Mouse (Mus musculus) embryonic fibroblast, embryonic 13.5 days (primary cell): ENCODE data around the gene Supt20. TPM values are rescaled to one million over a fixed set of nuclear protein-coding genes. Genes with fewer than 3 reads are reported as not detected.

Source experiments
- H3K27ac ChIP-seq: 2 replicates; pipeline ENCODE4 v1.5.1; 2012; ENCODE audit warnings: low read length, control low read depth, inconsistent platforms; ENCODE audit not compliant: insufficient read depth
- H3K4me1 ChIP-seq: 2 replicates; pipeline ENCODE4 v1.6.1; 2011; ENCODE audit warnings: low read length; ENCODE audit not compliant: control insufficient read depth, insufficient read depth
- H3K4me3 ChIP-seq: 2 replicates; pipeline ENCODE4 v1.5.1; 2011; ENCODE audit warnings: mild to moderate bottlenecking, control low read depth, low read length; ENCODE audit not compliant: insufficient read depth
- CTCF ChIP-seq: IDR thresholded peaks from 2 replicates; pipeline ENCODE4 v1.5.1; 2011; ENCODE audit warnings: mild to moderate bottlenecking, control low read depth, low read length, moderate library complexity, borderline replicate concordance; ENCODE audit not compliant: insufficient read depth
- POLR2A ChIP-seq: IDR thresholded peaks from 2 replicates; pipeline ENCODE4 v1.6.1; 2011; ENCODE audit warnings: low read depth, mild to moderate bottlenecking, control low read depth, low read length, moderate library complexity
- polyA plus RNA-seq: library from polyadenylated mRNA; stranded (reverse); fragments of >200 nt; gene quantifications from 2 replicates; pipeline ENCODE4 v1.2.4, GENCODE M21; 2011; ENCODE audit warnings: low read depth; ENCODE audit not compliant: missing spikeins, insufficient read length

Gene Supt20
- polyA plus RNA-seq, 1 experiment, result 121 TPM

DNA sequence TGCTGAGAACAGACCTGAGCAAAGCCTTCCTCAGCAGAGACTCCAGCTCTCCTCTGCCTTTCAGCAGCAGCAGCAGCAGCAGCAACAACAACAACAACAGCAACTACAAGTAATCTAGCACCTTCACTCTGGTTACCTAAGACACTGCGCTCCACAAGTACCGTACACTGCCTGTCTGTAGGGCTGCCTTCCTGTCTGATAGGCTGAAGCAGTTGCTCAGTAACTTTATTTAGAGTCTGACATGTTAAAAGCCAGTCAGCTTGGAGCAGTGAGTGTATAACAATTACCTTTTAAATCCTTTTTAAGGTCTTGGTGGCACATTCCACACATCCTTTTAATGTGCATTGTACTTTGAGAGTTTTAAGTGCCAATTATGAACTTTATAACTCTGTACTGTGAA is 35.0 kb downstream of the Supt20 start:
- Histone ChIP-seq H3K4me1 (no peaks in the 10 kb centered on the region), H3K27ac (no peak overlapping the region), H3K4me3 (no peak overlapping the region)
- TF ChIP-seq POLR2A, result no peak

DNA sequence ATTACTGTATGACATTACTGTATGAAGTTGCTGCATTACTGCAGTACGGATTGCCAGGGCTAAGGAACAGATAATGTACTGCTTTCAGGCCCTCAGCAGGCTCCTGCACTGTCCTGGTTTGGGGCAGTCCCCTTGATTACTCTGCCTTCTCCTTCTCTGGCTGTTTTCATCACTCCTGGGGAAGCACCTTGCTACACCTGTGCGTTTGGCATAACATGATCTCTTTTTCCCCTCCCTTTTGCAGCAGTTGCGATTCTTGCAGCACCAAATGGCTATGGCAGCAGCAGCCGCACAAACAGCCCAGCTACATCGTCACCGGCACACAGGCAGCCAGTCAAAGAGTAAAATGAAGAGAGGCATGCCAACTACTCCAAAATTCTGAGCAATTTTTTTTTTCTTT is 35.5 kb downstream of the Supt20 start:
- no peak overlapping the region for H3K4me3 ChIP-seq
- H3K27ac ChIP-seq, result no peak overlapping the region
- no peak for TF ChIP-seq CTCF
- no peak for TF ChIP-seq POLR2A
- H3K4me1 ChIP-seq, result peaks cover 4% of the 10 kb centered on the region; the same call in 1 of the 2 replicates

DNA sequence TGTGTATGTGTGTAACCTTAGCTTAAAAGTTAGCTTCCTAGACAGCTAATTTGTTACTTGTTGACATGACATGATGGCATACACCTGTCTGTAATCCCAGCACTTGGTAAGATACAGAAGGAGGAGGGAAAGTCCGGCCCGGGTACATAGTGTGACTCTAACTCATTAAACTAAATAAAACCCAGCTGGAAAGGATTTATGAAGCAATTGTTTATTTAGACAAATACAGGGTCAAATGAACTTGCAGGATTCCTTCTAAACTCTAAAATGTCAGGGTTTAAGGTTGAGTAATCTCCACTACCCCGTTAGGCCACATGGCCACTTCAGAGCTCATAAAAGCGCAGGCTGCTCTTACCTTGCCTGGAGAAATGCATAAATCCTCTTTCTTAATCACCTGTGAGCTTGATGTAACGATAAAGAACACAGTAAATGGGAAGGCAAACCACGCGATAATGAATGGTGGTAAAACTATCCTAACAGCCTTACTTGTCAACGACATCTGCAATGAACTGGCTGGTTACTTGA is 39.1 kb downstream of the Supt20 start:
- Histone ChIP-seq H3K4me1 (peaks cover 4% of the 10 kb centered on the region; the same call in 1 of the 2 replicates), H3K4me3 (no peak overlapping the region), H3K27ac (no peak overlapping the region)
- TF ChIP-seq CTCF (no peak), POLR2A (no peak)

DNA sequence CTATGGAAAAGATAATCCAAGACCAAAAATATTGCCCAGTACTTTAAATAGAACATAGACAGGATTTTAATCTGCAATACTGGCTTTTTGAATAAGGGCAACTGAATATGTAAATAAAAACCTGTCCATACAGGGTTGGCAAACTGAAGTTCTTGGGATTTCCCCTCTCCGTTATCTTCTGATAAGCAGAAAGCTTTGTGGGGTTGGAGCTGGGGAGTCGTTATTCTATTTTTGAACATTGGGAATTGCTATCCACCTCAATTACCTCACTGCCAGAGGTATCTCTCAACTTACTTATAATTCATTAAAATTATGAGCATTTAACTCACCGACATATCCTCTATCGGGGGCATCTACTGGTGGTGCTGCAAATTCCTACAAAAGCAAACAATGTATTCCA is 39.8 kb downstream of the Supt20 start:
- Histone ChIP-seq H3K4me3 (no peak overlapping the region), H3K27ac (no peak overlapping the region), H3K4me1 (peaks cover 4% of the 10 kb centered on the region; the same call in 1 of the 2 replicates)
- no peak for TF ChIP-seq CTCF
- no peak for TF ChIP-seq POLR2A

DNA sequence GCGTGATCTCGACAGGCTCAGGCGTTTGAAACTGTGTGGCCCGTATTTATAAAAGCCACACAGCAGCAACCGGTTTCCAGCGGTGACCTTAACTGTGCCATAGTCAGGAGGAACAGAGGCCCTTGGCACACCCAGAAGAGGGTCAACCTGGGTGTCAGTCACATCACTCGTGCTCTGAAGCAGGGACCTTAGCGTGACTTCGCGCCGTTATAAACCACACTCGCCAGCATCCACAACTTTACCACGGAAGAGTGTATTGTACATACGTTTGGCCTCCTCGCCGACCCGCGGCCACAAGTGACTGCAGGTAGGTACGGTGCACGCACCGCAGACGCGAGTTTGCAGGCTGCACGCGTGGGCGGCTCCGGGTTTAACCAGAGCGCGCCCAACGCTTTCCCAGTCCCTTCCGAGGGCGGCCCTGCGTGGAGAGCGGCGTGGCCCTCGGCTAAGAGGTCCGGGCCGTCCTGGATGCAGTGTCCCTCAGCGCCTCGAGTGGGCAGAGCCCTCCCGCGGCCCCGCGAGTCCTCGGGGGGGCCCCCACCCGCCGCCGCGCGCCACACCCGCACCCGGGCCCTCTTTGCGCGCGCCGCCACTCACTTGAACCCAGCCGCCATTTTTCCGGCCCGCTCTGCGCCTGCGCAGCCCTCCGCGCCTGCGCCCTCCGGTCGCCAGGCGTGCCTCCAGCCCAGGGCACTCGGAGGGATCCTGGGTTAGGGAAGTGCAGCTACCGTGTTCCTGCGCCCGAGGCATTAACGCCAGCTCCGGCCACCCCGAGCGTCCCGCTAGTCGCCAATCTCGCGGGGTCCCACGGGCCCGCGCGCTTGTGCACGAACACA is 42.0 kb downstream of the Supt20 start:
- peak overlapping the region; percentile 95 for H3K27ac ChIP-seq
- peaks cover 4% of the 10 kb centered on the region; the same call in 1 of the 2 replicates for H3K4me1 ChIP-seq
- TF ChIP-seq POLR2A (peak; percentile 90), CTCF (no peak)
- H3K4me3 ChIP-seq, result peak overlapping the region; percentile 81

DNA sequence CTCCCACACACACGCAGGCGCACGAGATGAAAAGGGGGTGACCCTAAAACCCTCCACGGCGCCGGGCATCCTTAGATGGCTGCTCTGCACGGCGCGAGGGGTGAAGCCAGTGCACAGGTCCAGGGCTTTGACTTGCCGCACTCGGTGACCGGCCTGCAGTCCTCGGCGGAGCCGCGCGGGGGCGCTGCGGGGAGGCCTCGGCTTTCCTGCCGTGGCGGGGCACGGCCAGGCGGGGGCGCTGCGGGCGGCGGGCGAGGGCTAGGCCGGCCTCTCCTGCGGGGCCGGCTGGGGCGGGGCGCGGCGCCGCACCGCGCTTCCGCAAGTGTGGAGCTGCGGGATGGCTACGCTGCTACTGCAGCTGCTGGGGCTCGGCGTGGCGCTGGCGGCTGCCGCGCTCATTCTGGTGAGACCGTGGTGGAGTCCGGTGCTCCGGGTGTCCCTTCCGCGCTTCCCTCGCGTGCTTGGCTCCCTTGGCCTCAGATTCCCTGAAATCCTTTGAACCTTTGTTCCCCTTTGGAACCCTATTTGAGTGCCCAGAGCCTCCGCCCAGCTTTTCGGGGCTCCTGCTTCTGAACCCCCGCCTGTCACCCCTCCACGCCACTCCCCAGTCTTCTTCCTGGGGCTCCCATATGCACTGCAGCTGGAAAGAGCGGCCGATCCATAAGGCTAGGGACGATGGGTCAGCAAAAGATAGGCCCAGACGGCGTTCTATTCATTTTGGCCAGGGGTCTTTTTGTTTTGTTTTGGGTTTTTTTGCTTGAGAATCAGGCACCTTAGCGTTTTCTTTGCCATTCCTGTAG is 42.8 kb downstream of the Supt20 start, which contains the start of the genes Exosc8 and Alg5:
Exosc8 (minus strand) TSS at position 147 of the 800 bp plus-strand sequence.
Alg5 (plus strand) TSS at position 293 of the 800 bp plus-strand sequence.
- H3K4me1 ChIP-seq, result peaks cover 4% of the 10 kb centered on the region; the same call in 1 of the 2 replicates
- peak; percentile 80 for TF ChIP-seq CTCF
- peak; percentile 90 for TF ChIP-seq POLR2A
- peak within 1 kb of the TSS; percentile 95 for H3K27ac ChIP-seq
- peak within 1 kb of the TSS; percentile 96 for H3K4me3 ChIP-seq

DNA sequence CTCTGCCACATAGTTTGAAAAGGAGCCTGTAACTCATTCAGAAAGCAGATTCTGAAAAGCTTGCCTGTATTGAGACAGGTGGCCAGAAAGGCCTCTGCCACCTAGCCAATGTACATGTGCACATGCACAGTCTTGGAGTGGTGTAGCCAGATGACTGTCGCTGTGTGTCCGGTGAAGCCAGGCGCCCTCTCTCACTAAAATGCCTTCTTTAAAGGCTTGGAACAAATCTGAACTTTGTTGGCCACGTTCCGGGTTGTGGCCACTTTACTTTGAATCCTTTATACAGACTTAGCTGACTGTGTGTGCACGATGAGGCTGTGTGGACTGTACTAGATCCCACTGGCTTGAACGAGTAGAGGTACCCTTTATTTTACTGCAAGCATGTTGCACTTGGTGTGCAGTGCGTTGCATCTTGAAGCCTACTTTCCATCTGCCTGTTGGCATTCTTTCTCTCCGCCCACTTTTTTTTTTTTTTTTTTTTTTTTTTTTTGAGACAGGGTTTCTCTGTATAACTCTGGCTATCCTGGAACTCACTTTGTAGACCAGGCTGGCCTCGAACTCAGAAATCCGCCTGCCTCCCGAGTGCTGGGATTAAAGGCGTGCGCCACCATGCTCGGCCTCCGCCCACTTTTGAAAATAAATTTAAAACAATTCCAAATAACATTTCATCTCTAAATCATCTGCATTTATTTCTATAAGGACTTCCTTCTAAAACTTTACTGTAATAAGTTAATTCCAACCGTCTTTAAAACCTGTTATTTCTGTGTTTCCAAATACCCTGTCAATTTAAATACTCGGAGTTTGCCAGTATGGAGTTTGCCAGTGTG is 43.7 kb downstream of the Supt20 start:
- peaks cover 4% of the 10 kb centered on the region; the same call in 1 of the 2 replicates for H3K4me1 ChIP-seq
- peak overlapping the region; percentile 96 for H3K4me3 ChIP-seq
- no peak overlapping the region for H3K27ac ChIP-seq
- TF ChIP-seq POLR2A, result peak; percentile 56
- TF ChIP-seq CTCF, result no peak

DNA sequence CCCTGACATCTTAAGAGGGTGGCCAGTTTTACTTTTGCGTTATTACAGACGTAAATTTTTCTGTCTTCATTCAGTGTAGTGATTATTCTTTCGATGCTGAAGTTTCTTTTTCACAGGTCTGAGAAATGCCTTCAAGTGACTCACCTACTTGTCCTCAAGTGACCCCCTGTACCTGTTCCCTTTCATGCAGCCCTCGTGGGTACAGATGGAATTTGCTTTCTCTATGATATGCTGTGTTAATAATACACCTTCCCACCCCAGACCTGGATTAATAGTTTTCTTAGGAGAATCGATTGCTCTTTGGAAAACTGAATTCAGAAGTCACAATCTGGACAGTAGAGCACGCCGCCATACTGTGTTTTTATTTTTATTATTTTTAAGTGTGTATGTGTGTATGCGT is 44.7 kb downstream of the Supt20 start:
- Histone ChIP-seq H3K4me3 (no peak overlapping the region), H3K27ac (no peak overlapping the region)

DNA sequence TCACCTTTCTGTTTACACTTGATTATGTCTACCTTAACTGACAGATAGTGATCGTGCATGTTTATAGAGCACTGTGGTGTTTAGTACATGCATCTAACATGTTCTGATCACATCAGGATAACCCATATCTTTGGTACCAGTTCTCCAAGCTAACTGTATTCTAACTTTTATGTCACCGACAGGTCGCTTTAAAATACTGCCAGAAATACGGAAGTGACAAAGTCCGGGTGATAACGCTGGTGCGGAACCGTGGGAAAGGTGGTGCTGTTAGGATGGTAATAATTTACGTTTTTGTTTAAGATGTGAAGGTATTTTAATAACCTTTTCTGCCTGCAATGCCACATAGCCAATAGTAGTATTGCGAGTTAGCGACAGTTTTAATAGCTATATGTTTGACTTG is 49.4 kb downstream of the Supt20 start:
- H3K27ac ChIP-seq, result no peak overlapping the region
- H3K4me3 ChIP-seq, result no peak overlapping the region
- no peaks in the 10 kb centered on the region for H3K4me1 ChIP-seq
- TF ChIP-seq POLR2A (no peak), CTCF (no peak)

More for the DNA sequence above, 44.7 kb downstream of the Supt20 start:
- H3K4me1 ChIP-seq, result peaks cover 4% of the 10 kb centered on the region; the same call in 1 of the 2 replicates
- no peak for TF ChIP-seq CTCF
- TF ChIP-seq POLR2A, result no peak
